Mouse (Mus musculus) thymus, postnatal 0 days (tissue): ENCODE results near the gene Dusp15. TPM values are rescaled to one million over a fixed set of nuclear protein-coding genes. Genes with fewer than 3 reads are reported as not detected.

Experiments used
- DNase-seq: peaks from one replicate; pipeline ENCODE4 v3.0.0-alpha.2; 2015; ENCODE audit warnings: low spot score
- polyA plus RNA-seq: library from polyadenylated mRNA; unstranded; fragments of >200 nt; fragmentation: Nextera tagmentation; extraction: Ambion mirVana; gene quantifications from 2 replicates; pipeline ENCODE4 v1.2.1, GENCODE M21; 2015

Dusp15 gene
- polyA plus RNA-seq, 1 experiment from 2014 or later, result 1.0 TPM

DNA sequence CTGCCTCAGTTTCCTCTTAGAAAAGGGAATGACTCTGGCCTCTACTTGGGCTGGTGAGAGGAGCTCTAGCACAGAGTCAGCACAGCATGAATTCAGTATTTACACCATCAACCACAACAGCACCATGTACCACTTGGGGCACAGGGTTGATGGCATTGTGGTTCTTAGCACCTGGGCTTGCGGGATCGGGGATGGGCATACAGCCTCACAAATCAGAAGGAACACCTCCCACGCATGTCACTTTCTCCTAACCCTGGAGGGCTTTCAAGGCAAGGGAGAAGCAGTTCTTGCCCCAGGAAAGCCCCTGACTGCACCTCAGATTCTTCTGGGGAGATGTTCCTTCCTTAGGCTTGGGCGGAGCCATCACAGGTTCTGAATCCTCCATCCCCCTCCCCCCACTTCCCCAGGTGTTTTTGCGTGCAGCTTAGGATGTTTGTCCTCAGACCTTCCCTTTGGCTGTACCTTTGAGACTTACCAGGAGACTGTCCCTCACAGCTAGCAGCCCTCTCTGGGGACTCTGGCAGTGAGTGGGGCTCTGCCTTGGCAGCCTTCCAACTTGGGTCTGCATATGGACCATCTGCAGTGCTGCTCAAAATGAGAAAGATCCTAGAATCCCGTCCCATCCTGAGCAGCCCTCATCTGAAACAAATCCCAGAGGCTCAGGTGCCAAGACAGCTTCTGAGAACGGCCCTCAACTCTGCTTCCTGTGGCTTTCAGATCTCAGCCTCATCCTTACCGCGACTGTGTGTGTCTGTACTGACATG lies 45.0 kb downstream of the Dusp15 start:
- peak; percentile 9 for DNase-seq

GRCm38 (mm10) chr2:152905036-152905829 lies 46.3 kb downstream of the Dusp15 start:
- peak; percentile 8 for DNase-seq

DNA sequence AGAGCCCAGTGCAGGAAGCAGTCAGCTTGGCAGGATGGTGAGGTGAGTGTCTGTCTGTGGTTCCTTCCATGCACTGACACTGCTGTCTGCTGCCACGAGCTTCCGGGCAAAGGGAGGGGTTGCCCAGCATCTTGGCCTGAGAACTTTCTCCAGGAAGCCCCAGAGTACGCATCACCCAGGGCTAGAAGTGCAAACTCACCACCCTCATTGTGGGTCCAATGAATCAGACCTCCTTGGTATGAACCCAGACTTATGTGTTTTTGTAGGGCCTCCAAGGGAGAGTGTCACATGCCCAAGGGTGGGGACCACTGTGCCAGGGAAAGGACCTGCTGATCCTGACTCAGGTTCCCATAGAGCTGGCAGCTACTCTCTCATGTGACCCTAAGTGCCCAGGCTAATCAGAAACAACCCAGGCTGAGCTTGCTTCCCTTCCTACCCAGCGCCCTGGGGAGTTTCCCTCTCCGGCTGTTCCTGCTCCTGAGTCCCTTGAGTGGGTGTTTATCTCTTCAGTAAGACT lies 47.3 kb downstream of the Dusp15 start:
- peak; percentile 31 for DNase-seq

DNA sequence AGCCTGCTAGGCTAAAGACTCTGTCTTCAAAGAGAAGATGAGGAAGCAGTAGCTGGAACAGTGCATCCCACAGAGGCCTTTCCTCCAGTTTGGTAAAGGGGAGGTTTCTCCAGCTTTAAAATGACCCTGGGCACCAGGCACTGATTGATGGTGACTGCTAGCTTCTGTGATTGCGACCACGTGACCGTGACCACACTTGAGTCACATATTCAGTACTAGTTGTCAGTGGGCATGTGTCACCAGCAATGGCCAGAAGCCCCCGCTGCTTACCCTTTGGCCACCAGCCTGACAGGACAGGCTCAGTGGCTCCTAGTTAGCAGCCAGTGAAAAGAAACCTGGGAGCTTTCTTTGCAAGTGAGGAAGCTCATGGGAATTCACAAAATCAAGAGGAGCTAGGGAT lies 47.9 kb downstream of the Dusp15 start:
- DNase-seq, result no peak

DNA sequence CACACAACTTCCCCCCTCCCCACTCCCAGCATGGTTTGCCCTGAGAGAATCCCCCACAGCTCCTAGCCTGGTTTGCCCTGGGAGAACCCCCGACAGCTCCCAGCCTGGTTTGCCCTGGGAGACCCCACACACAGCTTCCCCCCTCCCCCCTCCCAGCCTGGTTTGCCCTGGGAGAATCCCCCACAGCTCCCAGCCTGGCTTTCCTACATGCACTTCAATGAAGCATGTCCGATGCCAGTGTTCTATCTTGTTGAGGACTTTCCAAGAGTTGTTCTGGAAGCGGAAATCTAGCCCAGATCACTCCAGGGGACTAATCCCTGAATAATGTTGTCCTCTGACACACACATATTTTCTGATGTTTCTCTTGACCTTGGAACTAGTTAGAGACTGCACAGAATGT lies 48.8 kb downstream of the Dusp15 start:
- no peak for DNase-seq

DNA sequence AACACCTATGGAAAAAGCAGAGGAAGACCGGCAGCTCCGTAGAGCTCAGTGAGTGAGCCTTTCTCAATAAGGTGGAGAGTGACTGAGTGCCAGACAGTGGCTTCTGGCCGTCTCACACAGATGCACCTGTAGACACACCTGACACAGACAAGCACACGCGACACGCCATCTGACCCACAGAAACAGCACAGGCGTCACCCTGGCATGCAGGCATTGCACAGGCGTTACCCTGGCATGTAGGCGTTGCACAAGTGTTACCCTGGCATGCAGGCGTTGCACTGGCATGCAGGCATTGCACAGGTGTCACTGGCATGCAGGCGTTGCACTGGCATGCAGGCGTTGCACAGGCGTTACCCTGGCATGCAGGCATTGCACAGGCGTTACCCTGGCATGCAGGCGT lies 50.2 kb downstream of the Dusp15 start:
- DNase-seq, result no peak

- no peak for DNase-seq
These were observed 52.5 kb downstream of the Dusp15 start for GRCm38 (mm10) chr2:152899011-152899410.

- no peak for DNase-seq
These were observed 54.6 kb downstream of the Dusp15 start for GRCm38 (mm10) chr2:152896926-152897325.

GRCm38 (mm10) chr2:152895834-152896233 lies 55.7 kb downstream of the Dusp15 start:
- no peak for DNase-seq

Other genes with a start within 250 kb of the Dusp15 start
- 22.9 and 23.9 TPM in 2 replicates for gene Id1, start 215.4 kb downstream of the Dusp15 start, polyA plus RNA-seq
- gene Cox4i2, start 197.5 kb downstream of the Dusp15 start, polyA plus RNA-seq, result 5.6 and 6.5 TPM in 2 replicates
- 178 TPM in 2 replicates for gene Bcl2l1, start 120.0 kb downstream of the Dusp15 start, polyA plus RNA-seq
- gene Tpx2, start 103.7 kb downstream of the Dusp15 start, polyA plus RNA-seq, result 72.5 and 81.3 TPM in 2 replicates
- 0.05 and 0.10 TPM in 2 replicates for gene Mylk2, start 40.3 kb downstream of the Dusp15 start, polyA plus RNA-seq
- gene Foxs1, start 18.5 kb downstream of the Dusp15 start, polyA plus RNA-seq, result 3.6 and 4.3 TPM in 2 replicates
- gene Ttll9, start 10.8 kb upstream of the Dusp15 start, polyA plus RNA-seq, result 3.0 and 3.3 TPM in 2 replicates
- 166 and 168 TPM in 2 replicates for gene Pdrg1, start 63.7 kb upstream of the Dusp15 start, polyA plus RNA-seq
- 0.06 TPM in 1 of 2 replicates, not detected in the other for gene Xkr7, start 80.2 kb upstream of the Dusp15 start, polyA plus RNA-seq
- gene Ccm2l, start 114.3 kb upstream of the Dusp15 start, polyA plus RNA-seq, result 0.33 and 0.77 TPM in 2 replicates
- gene Hck, start 156.8 kb upstream of the Dusp15 start, polyA plus RNA-seq, result 5.8 and 7.3 TPM in 2 replicates
- gene Tm9sf4, start 209.6 kb upstream of the Dusp15 start, polyA plus RNA-seq, result 32.4 and 34.9 TPM in 2 replicates